Mouse (Mus musculus) layer of hippocampus, postnatal 10 days (tissue): Measurements from ENCODE around the gene Plek2. TPM values are rescaled to one million over a fixed set of nuclear protein-coding genes. Genes with fewer than 3 reads are reported as not detected.

ENCODE experiments used
- total RNA-seq, 2 experiments: library from RNA; stranded (reverse); gene quantifications; 2 replicates each; pipeline ENCODE4 v1.2.3; 2021

The Plek2 gene
- total RNA-seq, 2 experiments from 2014 or later: 0.30 to 0.56 TPM

Other genes starting within 250 kb of the Plek2 start
- 1 to 10 TPM; 2.3 to 2.4 TPM for gene Fam71d, start 215.4 kb downstream of the Plek2 start, total RNA-seq
- 10 to 100 TPM; 14.6 to 15.4 TPM for gene Mpp5, start 158.1 kb downstream of the Plek2 start, total RNA-seq
- gene Atp6v1d, start 45.3 kb downstream of the Plek2 start, total RNA-seq: 100 to 1,000 TPM; 181 to 190 TPM
- 10 to 100 TPM; 49.4 to 60.6 TPM for gene Eif2s1, start 45.1 kb downstream of the Plek2 start, total RNA-seq
- 10 to 100 TPM; 88.7 to 96.9 TPM for gene Tmem229b, start 100.7 kb upstream of the Plek2 start, total RNA-seq
- 1 to 10 TPM; 2.6 to 2.9 TPM for gene Plekhh1, start 122.2 kb upstream of the Plek2 start, total RNA-seq
- gene Pigh, start 182.7 kb upstream of the Plek2 start, total RNA-seq: 10 to 100 TPM in 1 of 2 experiments, 1 to 10 TPM in 1; 9.9 to 10.8 TPM
- gene Arg2, start 223.8 kb upstream of the Plek2 start, total RNA-seq: 10 to 100 TPM; 10.4 to 11.4 TPM